Mouse (Mus musculus) embryonic fibroblast, embryonic 13.5 days (primary cell): ENCODE results near the gene Disp3.

Experiments used
- CTCF ChIP-seq: IDR thresholded peaks from 2 replicates; pipeline ENCODE4 v1.5.1; 2011; ENCODE audit warnings: mild to moderate bottlenecking, control low read depth, low read length, moderate library complexity, borderline replicate concordance; ENCODE audit not compliant: insufficient read depth
- POLR2A ChIP-seq: IDR thresholded peaks from 2 replicates; pipeline ENCODE4 v1.6.1; 2011; ENCODE audit warnings: low read depth, mild to moderate bottlenecking, control low read depth, low read length, moderate library complexity

DNA sequence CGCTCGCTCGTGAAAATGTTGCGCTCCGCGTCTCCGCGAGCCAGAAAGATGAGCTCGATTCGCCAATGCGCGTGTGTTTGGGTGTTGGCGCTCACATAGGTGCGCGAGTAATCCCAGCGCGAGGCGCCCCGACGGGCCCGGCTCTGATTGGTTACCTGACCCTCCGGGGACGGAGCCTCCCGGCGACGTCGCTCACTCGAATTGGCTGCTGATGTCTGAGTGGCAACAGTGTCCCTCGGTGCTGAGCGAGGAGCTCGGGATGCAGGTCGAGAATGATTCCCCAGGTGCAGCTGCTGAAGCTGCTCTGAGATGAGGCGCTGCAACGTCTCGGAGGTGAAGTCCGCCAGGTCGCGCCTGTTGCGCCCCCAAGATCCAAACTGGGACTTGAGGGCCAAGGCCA is 16.1 kb downstream of the Disp3 start:
- no peak for TF ChIP-seq POLR2A
- TF ChIP-seq CTCF = no peak
